Mouse (Mus musculus): ENCODE measurements at regions not wholly inside any gene's neighbourhood (a gene's known extent, or its start where the extent isn't known, plus 50 kb on each side); places are given as distances from the start of the nearest gene placed in this dataset.

GRCm38 (mm10) chr7:69844631-69845324 is 521.8 kb downstream of the Nr2f2 start:
- no peak for TF ChIP-seq CTCF (IDR thresholded peaks at IDR 0.05; ENCODE audit: borderline replicate concordance, extremely low read depth, insufficient read depth, insufficient read length)
- TF ChIP-seq POLR2A (IDR thresholded peaks at IDR 0.05; ENCODE audit: borderline replicate concordance, extremely low read depth, insufficient read depth, insufficient read length, poor library complexity, severe bottlenecking), result no peak
